Mouse (Mus musculus) lung, embryonic 14.5 days (tissue): ENCODE results near the gene Cd9. TPM values are rescaled to one million over a fixed set of nuclear protein-coding genes. Genes with fewer than 3 reads are reported as not detected.
A peak's percentile ranks its signal among the peaks of the same experiment; 100 is the strongest.

Experiments used
- ATAC-seq: fragments of 200-750 bp; cut with Nextera tagmentation; 2 replicates; pipeline ENCODE4 v1.8.0; 2017; ENCODE audit warnings: mild to moderate bottlenecking, moderate TSS enrichment, moderate library complexity; ENCODE audit not compliant: insufficient read depth
- DNase-seq: peaks from one replicate; pipeline ENCODE4 v3.0.0-alpha.2; 2015
- H3K27ac ChIP-seq: fragments of 300-500 bp; sonication (generic); 2 replicates; pipeline ENCODE4 v1.5.1; 2014; ENCODE audit warnings: low read depth, mild to moderate bottlenecking, moderate library complexity
- H3K27me3 ChIP-seq: fragments of 300-500 bp; sonication (generic); 2 replicates; pipeline ENCODE4 v1.6.1; 2014; ENCODE audit warnings: low read length, control low read depth; ENCODE audit not compliant: insufficient read depth
- H3K36me3 ChIP-seq: fragments of 300-500 bp; sonication (generic); 2 replicates; pipeline ENCODE4 v1.6.1; 2014; ENCODE audit warnings: control low read depth; ENCODE audit not compliant: insufficient read depth
- H3K4me1 ChIP-seq: fragments of 300-500 bp; sonication (generic); 2 replicates; pipeline ENCODE4 v1.6.1; 2014; ENCODE audit warnings: antibody characterized with exemption, control low read depth; ENCODE audit not compliant: insufficient read depth
- H3K4me2 ChIP-seq: fragments of 300-500 bp; sonication (generic); 2 replicates; pipeline ENCODE4 v1.6.1; 2014; ENCODE audit warnings: mild to moderate bottlenecking
- H3K4me3 ChIP-seq: fragments of 300-500 bp; sonication (generic); 2 replicates; pipeline ENCODE4 v1.5.1; 2014; ENCODE audit warnings: low read depth, low read length
- H3K9ac ChIP-seq: fragments of 300-500 bp; sonication (generic); 2 replicates; pipeline ENCODE4 v1.6.1; 2014
- H3K9me3 ChIP-seq: fragments of 300-500 bp; sonication (generic); 2 replicates; pipeline ENCODE4 v1.6.1; 2016; ENCODE audit warnings: low read depth, low read length, control low read depth
- CTCF ChIP-seq: IDR thresholded peaks from 2 replicates; pipeline ENCODE4 v1.5.1; 2016; ENCODE audit warnings: antibody characterized with exemption, low read depth
- WGBS: fragments of 180-500 bp; shearing (Covaris S2); extraction: QIAGEN DNeasy Blood & Tissue Kit; methylation state at CpG from one replicate; pipeline ENCODE4 v1.1.7; 2014; 5-methylcytosine and 5-hydroxymethylcytosine counted together
- polyA plus RNA-seq: library from polyadenylated mRNA; unstranded; fragments of >200 nt; fragmentation: Nextera tagmentation; extraction: Ambion mirVana; gene quantifications from 2 replicates; pipeline ENCODE4 v1.2.1, GENCODE M21; 2014

Gene Cd9
- polyA plus RNA-seq, 1 experiment from 2014 or later = 128 TPM

- peaks cover 5% of the 10 kb centered on the region; the same call in 1 of the 2 replicates for H3K36me3 ChIP-seq
- TF ChIP-seq CTCF = peak; percentile 51
- no peak overlapping the region for H3K4me2 ChIP-seq
- whole genome bisulfite sequencing = 69% methylated on average over 16 of the region's 16 CpGs
- H3K9ac ChIP-seq = no peak overlapping the region
- no peaks in the 10 kb centered on the region for H3K27me3 ChIP-seq
- DNase-seq (peak; percentile 15), ATAC-seq (peak; percentile 55)
- H3K27ac ChIP-seq = no peak overlapping the region
- no peak overlapping the region for H3K4me3 ChIP-seq
- H3K9me3 ChIP-seq = no peaks in the 10 kb centered on the region
- no peaks in the 10 kb centered on the region for H3K4me1 ChIP-seq
These were observed 27.3 kb downstream of the Cd9 start for GRCm38 (mm10) chr6:125467301-125467715.

DNA sequence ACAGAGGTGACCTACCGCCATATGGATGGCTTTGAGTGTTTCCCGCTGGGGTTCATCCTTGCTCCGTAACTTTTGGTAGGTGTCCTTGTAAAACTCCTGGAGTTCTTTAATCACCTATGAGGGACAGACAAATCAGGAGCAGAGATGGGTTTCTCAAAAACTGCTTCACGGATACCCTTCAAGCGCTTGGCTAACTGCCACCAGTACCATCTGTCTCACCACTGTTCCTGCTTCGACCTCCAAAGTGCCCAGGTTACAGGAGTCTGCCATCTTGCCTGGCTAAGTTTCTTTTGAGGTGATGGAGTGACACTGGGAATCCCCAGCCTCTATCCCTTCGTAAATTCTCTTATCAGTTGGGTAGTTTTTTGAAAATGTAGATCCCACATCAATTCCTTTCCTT is 32.3 kb downstream of the Cd9 start:
- H3K4me3 ChIP-seq = no peak overlapping the region
- no peaks in the 10 kb centered on the region for H3K9me3 ChIP-seq
- no peaks in the 10 kb centered on the region for H3K27me3 ChIP-seq
- no peak overlapping the region for H3K27ac ChIP-seq
- WGBS = 85% methylated on average over 7 of the region's 7 CpGs
- H3K4me1 ChIP-seq = no peaks in the 10 kb centered on the region
- H3K4me2 ChIP-seq = no peak overlapping the region
- no peak overlapping the region for H3K9ac ChIP-seq
- no peak for ATAC-seq
- TF ChIP-seq CTCF = no peak
- no peak for DNase-seq
- H3K36me3 ChIP-seq = peaks cover 23% of the 10 kb centered on the region; the same call in 1 of the 2 replicates

DNA sequence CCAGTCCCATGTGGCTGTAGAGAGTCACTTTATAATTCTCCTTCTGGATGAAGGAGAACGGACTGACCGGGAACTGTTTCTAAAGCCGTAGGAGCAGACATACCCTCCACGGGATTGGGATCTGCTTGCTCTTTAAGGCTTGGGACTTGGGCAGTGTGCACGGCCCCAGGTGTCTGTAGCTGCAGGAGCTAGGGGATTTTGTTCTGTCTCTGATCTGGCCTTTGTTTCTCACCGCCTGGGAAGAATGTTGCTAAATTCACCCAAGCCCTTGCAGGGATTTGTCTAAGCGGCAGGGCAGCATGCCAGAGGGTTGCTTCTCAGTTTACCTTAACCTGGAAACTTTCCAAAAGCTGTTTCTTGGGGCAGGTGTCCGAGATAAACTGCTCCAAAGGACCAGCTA is 32.8 kb downstream of the Cd9 start:
- WGBS = 60% methylated on average over 8 of the region's 8 CpGs
- ATAC-seq (no peak), DNase-seq (peak; percentile 19)
- TF ChIP-seq CTCF = no peak
- Histone ChIP-seq H3K4me3 (no peak overlapping the region), H3K27ac (no peak overlapping the region), H3K4me2 (no peak overlapping the region), H3K36me3 (peaks cover 23% of the 10 kb centered on the region; the same call in 1 of the 2 replicates), H3K9ac (no peak overlapping the region), H3K9me3 (no peaks in the 10 kb centered on the region), H3K4me1 (no peaks in the 10 kb centered on the region), H3K27me3 (no peaks in the 10 kb centered on the region)

- Histone ChIP-seq H3K36me3 (peaks cover 23% of the 10 kb centered on the region; the same call in 1 of the 2 replicates), H3K27ac (no peak overlapping the region), H3K9ac (no peak overlapping the region), H3K27me3 (no peaks in the 10 kb centered on the region), H3K4me2 (no peak overlapping the region), H3K9me3 (no peaks in the 10 kb centered on the region), H3K4me3 (no peak overlapping the region), H3K4me1 (no peaks in the 10 kb centered on the region)
- TF ChIP-seq CTCF = no peak
- 86% methylated on average over 7 of the region's 7 CpGs for WGBS
- DNase-seq (no peak), ATAC-seq (no peak)
These were observed 33.3 kb downstream of the Cd9 start for GRCm38 (mm10) chr6:125461325-125461724.

GRCm38 (mm10) chr6:125460589-125460988 is 34.0 kb downstream of the Cd9 start:
- Histone ChIP-seq H3K27ac (no peak overlapping the region), H3K4me3 (no peak overlapping the region), H3K27me3 (no peaks in the 10 kb centered on the region), H3K36me3 (peaks cover 23% of the 10 kb centered on the region; the same call in 1 of the 2 replicates), H3K4me2 (no peak overlapping the region), H3K9me3 (no peaks in the 10 kb centered on the region), H3K9ac (no peak overlapping the region), H3K4me1 (no peaks in the 10 kb centered on the region)
- 83% methylated on average over 11 of the region's 11 CpGs for WGBS
- DNase-seq = no peak
- TF ChIP-seq CTCF = no peak
- no peak for ATAC-seq

DNA sequence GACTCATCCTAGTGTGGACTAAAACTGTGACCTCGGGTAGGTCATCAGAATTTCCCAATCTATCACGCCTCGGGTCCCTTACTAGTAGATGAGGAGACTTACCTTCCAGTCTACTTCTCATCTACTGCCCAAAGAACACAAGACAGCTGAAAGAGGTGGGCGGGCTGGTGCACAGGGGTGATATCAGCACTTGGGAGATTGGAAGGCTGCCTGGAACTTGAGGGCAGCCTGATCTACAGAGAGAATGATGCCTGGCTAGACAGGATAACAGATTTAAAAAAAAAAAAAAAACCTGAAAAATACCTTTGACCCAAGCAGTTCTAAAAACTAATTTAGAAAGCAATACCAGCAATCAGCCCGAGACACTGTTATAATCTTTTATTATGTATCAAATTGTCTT is 34.7 kb downstream of the Cd9 start:
- TF ChIP-seq CTCF = no peak
- DNase-seq (no peak), ATAC-seq (no peak)
- 86% methylated on average over 5 of the region's 5 CpGs for WGBS
- no peak overlapping the region for H3K9ac ChIP-seq
- H3K4me1 ChIP-seq = no peaks in the 10 kb centered on the region
- no peak overlapping the region for H3K27ac ChIP-seq
- H3K27me3 ChIP-seq = no peaks in the 10 kb centered on the region
- no peak overlapping the region for H3K4me2 ChIP-seq
- no peaks in the 10 kb centered on the region for H3K9me3 ChIP-seq
- H3K36me3 ChIP-seq = peaks cover 23% of the 10 kb centered on the region; the same call in 1 of the 2 replicates
- H3K4me3 ChIP-seq = no peak overlapping the region

- TF ChIP-seq CTCF = no peak
- Histone ChIP-seq H3K4me2 (no peak overlapping the region), H3K36me3 (peaks cover 14% of the 10 kb centered on the region; the same call in 1 of the 2 replicates), H3K9ac (no peak overlapping the region), H3K27me3 (no peaks in the 10 kb centered on the region), H3K4me1 (no peaks in the 10 kb centered on the region), H3K4me3 (no peak overlapping the region), H3K27ac (no peak overlapping the region), H3K9me3 (no peaks in the 10 kb centered on the region)
- DNase-seq (no peak), ATAC-seq (no peak; the same call in 1 of the 2 replicates)
- WGBS = 38% methylated on average over 12 of the region's 12 CpGs
These were observed 38.6 kb downstream of the Cd9 start for GRCm38 (mm10) chr6:125455806-125456520.
